Mouse (Mus musculus) T-helper 2 cell (primary cell): Measurements from ENCODE around the gene Tnrc6a.

Experiments used
- in situ Hi-C: fragments of 300-600 bp; cut with MboI, MseI; formaldehyde crosslinking; loops from one replicate; pipeline ENCODE4 v1.15.1; 2025; ENCODE audit warnings: high pct_unique_total_duplicates

Gene Tnrc6a

GRCm38 (mm10) chr7:123188462-123188861 is 64.8 kb downstream of the Tnrc6a start:
- in situ Hi-C loops: loop anchor here (25.0 kb wide), 1 partner anchor 1051 kb away; the partner anchor contains the start of genes Dctn5 and Palb2

- in situ Hi-C loops: loop anchor here (25.0 kb wide), 1 partner anchor 1052 kb away; the partner anchor contains the start of genes Dctn5 and Palb2
These were observed 66.1 kb downstream of the Tnrc6a start for GRCm38 (mm10) chr7:123189762-123190161.

GRCm38 (mm10) chr7:123191731-123192130 is 68.0 kb downstream of the Tnrc6a start:
- in situ Hi-C loops: loop anchor here (25.0 kb wide), 1 partner anchor 1054 kb away; the partner anchor contains the start of genes Dctn5 and Palb2

- in situ Hi-C loops: loop anchor here (25.0 kb wide), 1 partner anchor 1056 kb away; the partner anchor contains the start of genes Dctn5 and Palb2
These were observed 69.5 kb downstream of the Tnrc6a start for GRCm38 (mm10) chr7:123193201-123193600.

GRCm38 (mm10) chr7:123194696-123195095 is 71.0 kb downstream of the Tnrc6a start:
- in situ Hi-C loops: loop anchor here (5.0 to 25.0 kb wide), 2 partner anchors 172 to 1057 kb away; partner anchors contain the start of genes Dctn5 and Palb2

- in situ Hi-C loops: loop anchor here (5.0 to 25.0 kb wide), 2 partner anchors 174 to 1059 kb away; partner anchors contain the start of genes Dctn5 and Palb2
These were observed 72.7 kb downstream of the Tnrc6a start for GRCm38 (mm10) chr7:123196432-123196831.

- in situ Hi-C loops: loop anchor here (5.0 to 25.0 kb wide), 2 partner anchors 176 to 1061 kb away; partner anchors contain the start of genes Dctn5 and Palb2
These were observed 75.0 kb downstream of the Tnrc6a start for GRCm38 (mm10) chr7:123198695-123199094.

- in situ Hi-C loops: loop anchor here (5.0 to 25.0 kb wide), 2 partner anchors 177 to 1062 kb away; partner anchors contain the start of genes Dctn5 and Palb2
These were observed 75.5 kb downstream of the Tnrc6a start for GRCm38 (mm10) chr7:123199151-123199550.

- in situ Hi-C loops: loop anchor here (5.0 to 25.0 kb wide), 2 partner anchors 177 to 1062 kb away; partner anchors contain the start of genes Dctn5 and Palb2
These were observed 76.0 kb downstream of the Tnrc6a start for GRCm38 (mm10) chr7:123199656-123200206.

GRCm38 (mm10) chr7:123200722-123201121 is 77.0 kb downstream of the Tnrc6a start:
- in situ Hi-C loops: no loop called here

- in situ Hi-C loops: loop anchor here (5.0 kb wide), 1 partner anchor 262 kb away; no protein-coding TSS in a partner anchor
These were observed 81.6 kb downstream of the Tnrc6a start for GRCm38 (mm10) chr7:123205261-123205660.

GRCm38 (mm10) chr7:123207561-123207960 is 83.9 kb downstream of the Tnrc6a start:
- in situ Hi-C loops: loop anchor here (5.0 kb wide), 1 partner anchor 260 kb away; no protein-coding TSS in a partner anchor

GRCm38 (mm10) chr7:123209864-123210263 is 86.2 kb downstream of the Tnrc6a start:
- in situ Hi-C loops: loop anchor here (5.0 kb wide), 1 partner anchor 257 kb away; no protein-coding TSS in a partner anchor

- in situ Hi-C loops: no loop called here
These were observed 87.8 kb downstream of the Tnrc6a start for GRCm38 (mm10) chr7:123211461-123211860.

- in situ Hi-C loops: no loop called here
These were observed 88.6 kb downstream of the Tnrc6a start for GRCm38 (mm10) chr7:123212316-123212715.

GRCm38 (mm10) chr7:123214365-123215075 is 90.8 kb downstream of the Tnrc6a start, which contains the start of gene Slc5a11:
Gene Slc5a11 (plus strand): TSS chr7:123214780.
- in situ Hi-C loops: no loop called here

GRCm38 (mm10) chr7:123215138-123215537 is 91.5 kb downstream of the Tnrc6a start:
- in situ Hi-C loops: no loop called here

GRCm38 (mm10) chr7:123217448-123218354 is 94.0 kb downstream of the Tnrc6a start:
- in situ Hi-C loops: no loop called here

GRCm38 (mm10) chr7:123218620-123219019 is 94.9 kb downstream of the Tnrc6a start:
- in situ Hi-C loops: no loop called here

- in situ Hi-C loops: no loop called here
These were observed 96.3 kb downstream of the Tnrc6a start for GRCm38 (mm10) chr7:123219781-123220632.
